Mouse (Mus musculus): ENCODE results near the gene Tiam1. TPM values are rescaled to one million over a fixed set of nuclear protein-coding genes. Genes with fewer than 3 reads are reported as not detected.

Tiam1 gene
- total and polyA plus RNA-seq, 2 experiments: 0.27 to 0.65 TPM

DNA sequence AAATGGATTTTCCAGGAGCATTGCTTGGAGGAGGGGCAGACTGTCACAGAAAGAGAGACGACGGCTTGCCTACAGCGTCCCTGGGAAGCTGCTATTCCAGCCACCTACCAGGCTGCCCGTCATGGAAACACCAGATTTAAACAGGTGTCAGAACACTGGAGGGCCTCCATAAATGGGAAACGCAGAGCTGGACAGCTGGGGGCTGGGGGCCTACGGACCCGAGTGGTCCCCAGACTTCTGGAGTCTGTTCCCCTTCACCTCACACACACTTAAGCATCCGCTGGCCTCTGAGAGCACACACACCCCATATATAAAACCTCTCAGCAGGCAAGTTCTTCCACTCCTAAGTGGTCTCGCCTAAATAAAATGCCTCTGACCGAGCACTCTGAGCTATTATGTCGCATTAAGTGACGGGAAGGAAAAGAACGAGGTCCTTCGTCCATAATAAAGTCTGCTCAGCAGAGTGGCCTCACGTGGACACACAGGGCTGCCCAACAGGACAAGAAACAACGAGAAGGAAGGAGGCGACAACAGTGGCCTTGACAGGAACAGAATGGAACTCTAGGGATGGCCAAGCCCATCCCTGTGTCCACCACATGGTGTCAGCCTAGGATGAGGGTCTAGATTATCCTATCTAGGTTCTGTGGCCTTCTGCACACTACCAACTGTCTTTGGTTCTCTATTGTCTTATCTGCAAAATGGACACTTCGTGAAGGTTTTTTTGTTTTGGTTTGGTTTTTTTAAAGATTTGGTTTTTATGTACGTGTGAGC lies 14.6 kb downstream of the Tiam1 start:
- H3K4me1 ChIP-seq (ENCODE audit: control insufficient read depth, insufficient read depth, low read length): no peaks in the 10 kb centered on the region
- no peaks in the 10 kb centered on the region for H3K27me3 ChIP-seq (ENCODE audit: control insufficient read depth, insufficient read depth, low read length)
- no peaks in the 10 kb centered on the region for H3K36me3 ChIP-seq (ENCODE audit: control insufficient read depth, insufficient read depth, low read length)
- DNase-seq (ENCODE audit: extremely low read depth, low read depth, low spot score): no peak
- H3K4me3 ChIP-seq (ENCODE audit: insufficient read depth, low read depth, low read length): no peak overlapping the region
- H3K79me2 ChIP-seq (ENCODE audit: control insufficient read depth, insufficient read depth, low read length): no peaks in the 10 kb centered on the region
- TF ChIP-seq POLR2A (IDR thresholded peaks at IDR 0.05; ENCODE audit: extremely low read depth, insufficient read depth, low read length): no peak
- TF ChIP-seq CTCF (IDR thresholded peaks at IDR 0.05; ENCODE audit: low read depth, low read length): no peak
- H3K9ac ChIP-seq (ENCODE audit: low read depth, low read length): no peak overlapping the region
- H3K27ac ChIP-seq (replicated peaks; ENCODE audit: insufficient read depth, low read depth, low read length): no peak overlapping the region
- 82% methylated on average over 19 of the region's 19 CpGs for WGBS

DNA sequence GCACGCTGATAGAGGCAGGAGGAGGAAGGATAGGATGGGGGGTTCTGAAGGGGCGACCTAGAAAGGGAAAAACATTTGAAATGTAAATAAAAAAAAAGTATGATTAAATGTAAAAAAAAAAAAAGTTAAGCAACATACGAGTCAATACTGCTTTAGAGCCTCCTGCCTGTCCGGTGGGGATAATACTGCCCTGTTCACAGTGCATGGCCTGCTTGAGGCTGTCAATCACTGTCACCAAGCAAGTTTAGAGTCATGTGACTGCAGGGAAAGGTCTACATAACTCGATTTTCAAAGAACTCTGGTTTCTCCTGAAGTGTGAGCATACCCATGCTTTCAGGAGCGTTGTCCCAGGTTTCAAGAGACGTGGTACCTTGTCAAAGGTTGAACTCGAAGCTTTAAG lies 15.2 kb downstream of the Tiam1 start:
- H3K4me1 ChIP-seq (ENCODE audit: control insufficient read depth, insufficient read depth, low read length): no peaks in the 10 kb centered on the region
- H3K27me3 ChIP-seq (ENCODE audit: control insufficient read depth, insufficient read depth, low read length): no peaks in the 10 kb centered on the region
- WGBS: 76% methylated on average over 8 of the region's 8 CpGs
- no peak overlapping the region for H3K4me3 ChIP-seq (ENCODE audit: insufficient read depth, low read depth, low read length)
- TF ChIP-seq POLR2A (IDR thresholded peaks at IDR 0.05; ENCODE audit: extremely low read depth, insufficient read depth, low read length): no peak
- TF ChIP-seq CTCF (IDR thresholded peaks at IDR 0.05; ENCODE audit: low read depth, low read length): no peak
- no peak overlapping the region for H3K9ac ChIP-seq (ENCODE audit: low read depth, low read length)
- no peaks in the 10 kb centered on the region for H3K79me2 ChIP-seq (ENCODE audit: control insufficient read depth, insufficient read depth, low read length)
- no peak for DNase-seq (ENCODE audit: extremely low read depth, low read depth, low spot score)
- no peaks in the 10 kb centered on the region for H3K36me3 ChIP-seq (ENCODE audit: control insufficient read depth, insufficient read depth, low read length)
- no peak overlapping the region for H3K27ac ChIP-seq (replicated peaks; ENCODE audit: insufficient read depth, low read depth, low read length)

DNA sequence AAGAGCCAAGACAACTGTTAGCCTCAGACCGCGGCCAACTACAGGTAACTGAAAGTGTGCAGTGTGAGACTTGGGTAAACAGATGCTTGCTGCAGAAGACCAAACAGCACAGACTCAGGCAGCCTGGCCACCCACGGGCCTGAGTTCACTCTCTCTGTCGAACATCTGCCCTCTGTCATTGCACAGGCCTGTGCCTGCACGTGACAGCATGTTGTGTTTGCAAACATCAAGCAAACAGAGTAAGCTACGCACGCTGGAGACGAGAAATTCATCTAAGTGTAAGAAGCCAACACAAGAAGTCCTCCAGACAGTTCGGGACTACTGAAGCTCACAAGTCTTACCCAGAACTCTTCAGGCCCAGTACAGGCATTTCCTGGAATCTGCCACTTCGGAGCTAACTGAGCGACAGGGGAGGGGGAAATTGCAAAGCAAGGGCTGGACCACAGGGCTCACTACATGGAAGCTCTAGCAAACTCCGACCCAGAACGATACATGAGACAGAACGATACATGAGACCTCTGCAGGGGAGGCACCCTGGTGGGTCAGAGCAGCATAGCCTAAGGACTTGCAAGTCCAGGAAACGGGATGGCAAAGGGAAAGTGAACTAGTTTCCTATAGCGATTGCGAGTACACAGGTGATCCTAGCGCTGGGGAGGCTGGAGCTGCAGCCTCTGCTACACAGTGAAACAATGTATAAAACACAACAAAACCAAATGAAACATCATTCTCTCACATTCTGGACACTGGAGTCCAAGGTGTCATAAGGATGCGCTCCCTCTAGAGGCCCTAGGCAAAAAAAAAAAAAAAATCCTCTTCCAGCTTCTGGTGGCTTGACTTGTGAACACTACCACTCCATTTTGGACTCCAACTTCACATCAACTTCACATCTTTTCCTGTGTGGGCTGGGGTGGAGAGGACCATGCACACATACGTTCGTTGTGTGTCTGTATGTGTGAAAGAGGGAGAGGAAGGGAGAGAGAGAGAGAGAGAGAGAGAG lies 18.0 kb downstream of the Tiam1 start:
- WGBS: 60% methylated on average over 21 of the region's 21 CpGs
- Histone ChIP-seq H3K36me3 (ENCODE audit: control insufficient read depth, insufficient read depth, low read length) (no peaks in the 10 kb centered on the region), H3K27ac (replicated peaks; ENCODE audit: insufficient read depth, low read depth, low read length) (no peak overlapping the region), H3K4me3 (ENCODE audit: insufficient read depth, low read depth, low read length) (no peak overlapping the region), H3K27me3 (ENCODE audit: control insufficient read depth, insufficient read depth, low read length) (no peaks in the 10 kb centered on the region), H3K4me1 (ENCODE audit: control insufficient read depth, insufficient read depth, low read length) (no peaks in the 10 kb centered on the region), H3K9ac (ENCODE audit: low read depth, low read length) (no peak overlapping the region), H3K79me2 (ENCODE audit: control insufficient read depth, insufficient read depth, low read length) (no peaks in the 10 kb centered on the region)
- TF ChIP-seq CTCF (IDR thresholded peaks at IDR 0.05; ENCODE audit: low read depth, low read length): no peak
- no peak for TF ChIP-seq POLR2A (IDR thresholded peaks at IDR 0.05; ENCODE audit: extremely low read depth, insufficient read depth, low read length)
- no peak for DNase-seq (ENCODE audit: extremely low read depth, low read depth, low spot score)

DNA sequence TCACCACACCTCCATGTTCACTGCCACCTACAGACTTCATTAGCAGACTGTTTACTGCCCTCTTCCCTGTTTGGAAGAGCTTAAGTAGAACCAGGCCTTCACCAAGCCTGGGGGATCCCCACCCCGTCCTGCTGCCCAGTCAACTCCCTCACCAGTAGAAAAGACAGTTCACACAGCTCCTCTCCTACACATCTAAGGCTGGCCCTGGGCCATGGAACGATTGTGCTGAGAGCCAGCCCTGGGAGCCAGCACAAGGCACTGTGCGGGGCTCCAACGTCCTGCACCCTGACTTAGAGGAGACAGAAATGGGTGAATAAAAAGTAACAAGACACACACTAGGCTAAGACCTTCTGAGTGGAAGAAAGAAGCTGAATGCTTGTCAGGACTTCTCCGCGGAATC lies 20.5 kb downstream of the Tiam1 start:
- WGBS: 87% methylated on average over 6 of the region's 6 CpGs
- TF ChIP-seq CTCF (IDR thresholded peaks at IDR 0.05; ENCODE audit: low read depth, low read length) (no peak), POLR2A (IDR thresholded peaks at IDR 0.05; ENCODE audit: extremely low read depth, insufficient read depth, low read length) (no peak)

DNA sequence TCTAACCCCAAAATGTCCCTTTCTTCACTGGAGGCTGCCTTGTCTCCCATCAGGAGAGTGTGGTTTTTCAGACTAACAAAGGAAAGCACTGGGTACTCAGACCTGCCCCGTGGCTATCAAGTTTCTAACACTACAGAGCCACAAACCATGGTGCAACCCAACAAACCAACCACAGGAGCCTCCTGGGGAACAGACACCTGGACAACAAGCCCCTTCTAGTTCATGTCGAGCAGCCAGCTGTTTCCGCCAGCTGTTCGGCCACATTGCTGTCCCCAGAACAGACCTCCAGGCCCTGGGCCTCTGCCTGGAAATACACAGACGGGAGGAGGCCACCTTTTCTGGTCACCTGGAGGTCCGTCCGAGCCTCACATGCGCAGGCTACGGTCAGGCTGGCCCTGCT lies 21.1 kb downstream of the Tiam1 start:
- no peaks in the 10 kb centered on the region for H3K4me1 ChIP-seq (ENCODE audit: control insufficient read depth, insufficient read depth, low read length)
- H3K36me3 ChIP-seq (ENCODE audit: control insufficient read depth, insufficient read depth, low read length): no peaks in the 10 kb centered on the region
- H3K4me3 ChIP-seq (ENCODE audit: insufficient read depth, low read depth, low read length): no peak overlapping the region
- H3K79me2 ChIP-seq (ENCODE audit: control insufficient read depth, insufficient read depth, low read length): no peaks in the 10 kb centered on the region
- H3K27me3 ChIP-seq (ENCODE audit: control insufficient read depth, insufficient read depth, low read length): no peaks in the 10 kb centered on the region
- no peak for TF ChIP-seq CTCF (IDR thresholded peaks at IDR 0.05; ENCODE audit: low read depth, low read length)
- no peak for TF ChIP-seq POLR2A (IDR thresholded peaks at IDR 0.05; ENCODE audit: extremely low read depth, insufficient read depth, low read length)
- no peak for DNase-seq (ENCODE audit: extremely low read depth, low read depth, low spot score)
- 93% methylated on average over 9 of the region's 9 CpGs for WGBS
- no peak overlapping the region for H3K27ac ChIP-seq (replicated peaks; ENCODE audit: insufficient read depth, low read depth, low read length)
- H3K9ac ChIP-seq (ENCODE audit: low read depth, low read length): no peak overlapping the region

More for the DNA sequence above, 20.5 kb downstream of the Tiam1 start:
- Histone ChIP-seq H3K4me1 (ENCODE audit: control insufficient read depth, insufficient read depth, low read length) (no peaks in the 10 kb centered on the region), H3K9ac (ENCODE audit: low read depth, low read length) (no peak overlapping the region), H3K4me3 (ENCODE audit: insufficient read depth, low read depth, low read length) (no peak overlapping the region), H3K36me3 (ENCODE audit: control insufficient read depth, insufficient read depth, low read length) (no peaks in the 10 kb centered on the region), H3K27me3 (ENCODE audit: control insufficient read depth, insufficient read depth, low read length) (no peaks in the 10 kb centered on the region), H3K27ac (replicated peaks; ENCODE audit: insufficient read depth, low read depth, low read length) (no peak overlapping the region), H3K79me2 (ENCODE audit: control insufficient read depth, insufficient read depth, low read length) (no peaks in the 10 kb centered on the region)
- no peak for DNase-seq (ENCODE audit: extremely low read depth, low read depth, low spot score)
